Mouse (Mus musculus) cortical plate, adult 2 months (tissue): ENCODE results near the gene Sorbs2. TPM values are rescaled to one million over a fixed set of nuclear protein-coding genes. Genes with fewer than 3 reads are reported as not detected.
"Not testable (repeated sequence)": the region's sequence is repeated elsewhere in the genome, so short reads cannot be mapped to it uniquely, and the experiment has no call there.

Experiments
- H3K27ac ChIP-seq: fragments of 200-500 bp; 2 replicates; pipeline ENCODE4 v1.5.1; 2012; ENCODE audit warnings: low read length, control low read depth, inconsistent platforms; ENCODE audit not compliant: insufficient read depth
- H3K4me1 ChIP-seq: fragments of 200-500 bp; 2 replicates; pipeline ENCODE4 v1.6.1; 2011; ENCODE audit warnings: low read length; ENCODE audit not compliant: control insufficient read depth, insufficient read depth
- H3K4me3 ChIP-seq: fragments of 200-500 bp; 2 replicates; pipeline ENCODE4 v1.5.1; 2011; ENCODE audit warnings: mild to moderate bottlenecking, low read length, control low read depth; ENCODE audit not compliant: insufficient read depth
- CTCF ChIP-seq: fragments of 200-500 bp; IDR thresholded peaks from 2 replicates; pipeline ENCODE4 v1.5.1; 2011; ENCODE audit warnings: mild to moderate bottlenecking, control low read depth, low read length; ENCODE audit not compliant: insufficient read depth; ENCODE audit errors: extremely low read depth
- POLR2A ChIP-seq: fragments of 200-500 bp; IDR thresholded peaks from 2 replicates; pipeline ENCODE4 v1.6.1; 2011; ENCODE audit warnings: mild to moderate bottlenecking, low read length, control low read depth; ENCODE audit not compliant: insufficient read depth; ENCODE audit errors: extremely low read depth
- polyA plus RNA-seq: library from polyadenylated mRNA; depleted of rRNA; stranded (reverse); fragments of >200 nt; gene quantifications from 2 replicates; pipeline ENCODE4 v1.2.3, GENCODE M21; 2012

Sorbs2 gene
- polyA plus RNA-seq, 1 experiment, result 136 TPM

- TF ChIP-seq CTCF (no peak), POLR2A (no peak)
- H3K4me3 ChIP-seq, result no peak overlapping the region
- no peak overlapping the region for H3K27ac ChIP-seq
- H3K4me1 ChIP-seq, result no peaks in the 10 kb centered on the region
Observed at GRCm38 (mm10) chr8:45821650-45822049, 314.1 kb downstream of the Sorbs2 start.

GRCm38 (mm10) chr8:45829985-45830548 is 322.5 kb downstream of the Sorbs2 start:
- Histone ChIP-seq H3K4me1 (0 out of 2 replicates have a peak, but pooled peaks cover 2% of the 10 kb centered on the region), H3K27ac (no peak overlapping the region), H3K4me3 (no peak overlapping the region)
- no peak for TF ChIP-seq POLR2A
- TF ChIP-seq CTCF, result no peak

DNA sequence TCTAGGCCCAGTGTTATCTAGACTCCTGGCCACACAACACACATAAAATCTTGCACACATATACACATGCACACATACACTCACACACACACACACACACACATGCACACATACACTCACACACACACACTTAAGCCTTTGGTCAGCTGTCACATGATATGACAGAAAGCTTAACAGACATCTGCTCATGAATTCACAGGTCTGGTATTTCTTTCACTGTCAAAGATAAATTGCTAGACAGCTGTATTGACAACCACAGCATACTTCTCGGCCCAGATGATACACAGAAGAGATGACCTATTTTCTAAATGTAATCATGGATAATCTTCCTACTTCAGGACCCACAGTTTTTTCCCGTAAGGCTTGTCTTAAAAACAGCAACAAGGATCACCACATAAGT is 326.3 kb downstream of the Sorbs2 start:
- H3K27ac ChIP-seq, result no peak overlapping the region
- TF ChIP-seq POLR2A, result no peak
- TF ChIP-seq CTCF, result no peak
- no peak overlapping the region for H3K4me3 ChIP-seq
- 0 out of 2 replicates have a peak, but pooled peaks cover 2% of the 10 kb centered on the region for H3K4me1 ChIP-seq

DNA sequence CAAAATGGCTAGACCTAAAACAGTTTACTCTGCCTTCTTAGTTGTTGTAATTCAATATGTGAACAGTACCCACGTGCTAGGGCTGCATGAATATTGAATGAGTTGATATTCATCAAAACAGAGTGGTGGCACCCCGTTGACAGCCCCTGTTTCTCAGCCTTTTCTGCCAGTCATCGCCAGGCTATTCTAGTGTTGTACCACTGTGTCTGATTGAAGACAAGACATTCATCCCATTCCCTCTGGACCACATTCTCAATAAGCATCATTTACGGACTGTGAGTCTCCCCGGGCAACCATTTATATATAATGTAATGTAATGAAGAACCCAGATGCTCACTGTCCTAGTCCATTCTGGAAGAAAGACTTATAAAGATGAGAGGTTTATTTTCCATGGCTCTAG is 335.7 kb downstream of the Sorbs2 start:
- no peak overlapping the region for H3K4me3 ChIP-seq
- no peaks in the 10 kb centered on the region; the same call in 1 of the 2 replicates for H3K4me1 ChIP-seq
- TF ChIP-seq CTCF, result no peak
- TF ChIP-seq POLR2A, result no peak
- no peak overlapping the region for H3K27ac ChIP-seq

DNA sequence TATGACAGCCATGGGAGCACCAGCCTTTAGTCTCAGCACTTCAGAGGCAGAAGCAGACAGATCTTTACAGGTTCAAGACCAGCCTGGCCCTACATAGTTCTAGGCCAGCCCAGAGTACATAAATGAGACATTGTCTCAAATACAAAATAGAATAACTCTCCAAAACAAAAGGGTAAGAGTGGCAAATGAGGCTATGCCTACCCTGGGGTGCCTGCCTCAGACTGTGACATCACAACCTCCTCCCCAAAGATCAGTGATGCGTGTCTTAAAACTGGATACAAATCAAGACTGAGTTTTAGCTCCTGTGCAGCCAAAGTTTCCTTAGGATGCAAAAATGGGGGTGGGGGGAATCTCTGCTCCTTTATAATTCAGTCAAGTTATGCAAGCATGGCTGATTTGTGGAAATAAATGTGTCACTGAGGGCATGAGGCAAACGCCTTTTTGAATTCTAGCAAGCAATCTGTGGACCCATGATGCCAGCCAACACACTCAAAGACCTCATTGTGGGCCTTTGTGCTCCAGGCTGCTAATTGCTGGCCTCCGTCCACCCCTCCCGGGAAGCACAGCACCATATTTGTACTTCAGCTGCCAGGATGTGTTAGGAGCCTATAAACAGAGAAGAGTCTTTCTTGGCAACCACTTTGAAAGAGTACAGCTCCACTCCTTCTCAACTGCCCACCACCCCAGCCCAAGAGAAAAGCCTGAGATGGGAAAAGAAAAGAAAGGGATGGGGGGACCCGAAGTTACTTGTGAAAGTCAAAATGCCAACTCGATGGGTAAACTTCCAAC is 336.7 kb downstream of the Sorbs2 start:
- H3K27ac ChIP-seq, result no peak overlapping the region
- no peak overlapping the region for H3K4me3 ChIP-seq
- H3K4me1 ChIP-seq, result no peaks in the 10 kb centered on the region; the same call in 1 of the 2 replicates
- TF ChIP-seq CTCF, result no peak
- no peak for TF ChIP-seq POLR2A

- no peaks in the 10 kb centered on the region; the same call in 1 of the 2 replicates for H3K4me1 ChIP-seq
- no peak overlapping the region for H3K27ac ChIP-seq
- TF ChIP-seq CTCF (no peak), POLR2A (no peak)
- no peak overlapping the region for H3K4me3 ChIP-seq
Observed at GRCm38 (mm10) chr8:45844911-45845481, 337.4 kb downstream of the Sorbs2 start.

- no peak overlapping the region for H3K4me3 ChIP-seq
- TF ChIP-seq CTCF (no peak), POLR2A (no peak)
- H3K4me1 ChIP-seq, result no peaks in the 10 kb centered on the region; the same call in 1 of the 2 replicates
- no peak overlapping the region for H3K27ac ChIP-seq
Observed at GRCm38 (mm10) chr8:45845906-45846305, 338.3 kb downstream of the Sorbs2 start.

GRCm38 (mm10) chr8:45855118-45855517 is 347.5 kb downstream of the Sorbs2 start:
- TF ChIP-seq CTCF, result no peak
- Histone ChIP-seq H3K4me3 (no peak overlapping the region), H3K4me1 (no peaks in the 10 kb centered on the region), H3K27ac (no peak overlapping the region)

GRCm38 (mm10) chr8:45857734-45858133 is 350.1 kb downstream of the Sorbs2 start:
- TF ChIP-seq CTCF, result no peak
- TF ChIP-seq POLR2A, result no peak
- Histone ChIP-seq H3K4me3 (no peak overlapping the region), H3K4me1 (no peaks in the 10 kb centered on the region), H3K27ac (no peak overlapping the region)

GRCm38 (mm10) chr8:45858391-45858790 is 350.8 kb downstream of the Sorbs2 start:
- TF ChIP-seq POLR2A (no peak), CTCF (no peak)
- Histone ChIP-seq H3K27ac (no peak overlapping the region), H3K4me3 (no peak overlapping the region), H3K4me1 (no peaks in the 10 kb centered on the region)

DNA sequence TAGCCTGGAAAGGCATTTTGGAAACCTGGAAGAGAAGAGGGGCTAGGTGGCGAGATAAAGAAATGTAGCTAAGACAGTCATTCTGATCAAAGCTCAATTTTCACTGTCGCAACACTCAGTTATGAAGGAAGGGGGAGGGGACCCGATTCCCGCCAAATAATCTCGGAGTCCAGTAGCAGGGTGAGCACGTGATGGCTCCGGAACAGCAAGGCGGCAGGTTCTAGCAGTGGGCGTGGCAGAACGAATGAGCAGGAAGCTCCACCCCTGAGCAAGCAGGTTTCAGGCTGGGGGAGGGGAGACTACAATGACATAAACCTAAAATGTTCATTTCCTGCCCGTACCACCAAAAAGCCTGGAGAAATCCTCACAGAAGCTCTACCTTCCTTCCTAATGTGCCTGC is 364.0 kb downstream of the Sorbs2 start:
- H3K4me1 ChIP-seq, H3K27ac ChIP-seq, H3K4me3 ChIP-seq: not testable (repeated sequence)
